Mouse (Mus musculus) liver, embryonic 14.5 days (tissue): ENCODE results near the gene Fgfr1op2. TPM values are rescaled to one million over a fixed set of nuclear protein-coding genes. Genes with fewer than 3 reads are reported as not detected.

Experiments used
- ATAC-seq: fragments of 200-750 bp; cut with Nextera tagmentation; 2 replicates; pipeline ENCODE4 v1.8.0; 2017; ENCODE audit warnings: moderate number of reproducible peaks, mild to moderate bottlenecking, moderate library complexity; ENCODE audit not compliant: insufficient read depth
- DNase-seq, 3 experiments: peaks; one replicate each; pipeline ENCODE4 v3.0.0-alpha.2; 2012 to 2013; ENCODE audit warnings: low read depth in 3 of 3, low spot score in 3 of 3
- H3K27ac ChIP-seq: fragments of 300-500 bp; sonication (generic); 2 replicates; pipeline ENCODE4 v1.5.1; 2014; ENCODE audit warnings: moderate library complexity, mild to moderate bottlenecking, control low read depth, inconsistent platforms
- H3K27me3 ChIP-seq: fragments of 300-500 bp; sonication (generic); 2 replicates; pipeline ENCODE4 v1.6.1; 2014; ENCODE audit warnings: mild to moderate bottlenecking, low read length, moderate library complexity; ENCODE audit not compliant: control insufficient read depth, insufficient read depth
- H3K36me3 ChIP-seq: fragments of 300-500 bp; sonication (generic); replicated peaks from 2 replicates; pipeline ENCODE4 v1.6.1; 2014; ENCODE audit warnings: low read depth; ENCODE audit not compliant: control insufficient read depth, insufficient read depth
- H3K4me1 ChIP-seq, 2 experiments: fragments of 200-500 bp in 1 of 2; fragments of 300-500 bp in 1 of 2; sonication (generic) in 1 of 2; replicated peaks; 2 replicates each; pipeline ENCODE4 v1.6.1; 2012 to 2014; ENCODE audit warnings: antibody characterized with exemption in 1 of 2, inconsistent platforms in 1 of 2, low read length in 1 of 2; ENCODE audit not compliant: control insufficient read depth in 2 of 2, insufficient read depth in 2 of 2
- H3K4me2 ChIP-seq: fragments of 300-500 bp; sonication (generic); 2 replicates; pipeline ENCODE4 v1.6.1; 2014; ENCODE audit warnings: low read depth, mild to moderate bottlenecking, control low read depth, moderate library complexity
- H3K4me3 ChIP-seq, 2 experiments: fragments of 200-500 bp in 1 of 2; fragments of 300-500 bp in 1 of 2; sonication (generic) in 1 of 2; 2 replicates each; pipeline ENCODE4 v1.5.1; 2012 to 2014; ENCODE audit warnings: low read depth in 2 of 2, low read length in 2 of 2, mild to moderate bottlenecking in 2 of 2, control low read depth in 1 of 2, inconsistent platforms in 1 of 2, moderate library complexity in 1 of 2; ENCODE audit not compliant: insufficient read depth in 1 of 2
- H3K9ac ChIP-seq: fragments of 300-500 bp; sonication (generic); replicated peaks from 2 replicates; pipeline ENCODE4 v1.6.1; 2014; ENCODE audit warnings: mild to moderate bottlenecking, control low read depth, moderate library complexity
- H3K9me3 ChIP-seq: fragments of 300-500 bp; sonication (generic); 2 replicates; pipeline ENCODE4 v1.6.1; 2016; ENCODE audit warnings: low read length, mixed read lengths; ENCODE audit not compliant: control insufficient read depth
- CTCF ChIP-seq: IDR thresholded peaks from 2 replicates; pipeline ENCODE4 v1.5.1; 2016; ENCODE audit warnings: antibody characterized with exemption, low read depth, control low read depth
- EP300 ChIP-seq: IDR thresholded peaks from 2 replicates; pipeline ENCODE4 v1.6.1; 2016; ENCODE audit warnings: antibody characterized with exemption, low read depth
- WGBS: fragments of 180-500 bp; shearing (Covaris S2); extraction: QIAGEN DNeasy Blood & Tissue Kit; methylation state at CpG from one replicate; pipeline ENCODE4 v1.1.7; 2014; ENCODE audit not compliant: insufficient replicate concordance; 5-methylcytosine and 5-hydroxymethylcytosine counted together
- polyA plus RNA-seq, 2 experiments: library from polyadenylated mRNA; depleted of rRNA in 1 of 2; stranded (reverse) in 1 of 2; unstranded in 1 of 2; fragments of >200 nt; fragmentation: Nextera tagmentation in 1 of 2; extraction: Ambion mirVana in 1 of 2; gene quantifications; 2 replicates each; pipeline versions ENCODE4 v1.2.1 to v1.2.3; 2012 to 2014

The Fgfr1op2 gene
- polyA plus RNA-seq, 2 experiments: 42.1 to 92.6 TPM

DNA sequence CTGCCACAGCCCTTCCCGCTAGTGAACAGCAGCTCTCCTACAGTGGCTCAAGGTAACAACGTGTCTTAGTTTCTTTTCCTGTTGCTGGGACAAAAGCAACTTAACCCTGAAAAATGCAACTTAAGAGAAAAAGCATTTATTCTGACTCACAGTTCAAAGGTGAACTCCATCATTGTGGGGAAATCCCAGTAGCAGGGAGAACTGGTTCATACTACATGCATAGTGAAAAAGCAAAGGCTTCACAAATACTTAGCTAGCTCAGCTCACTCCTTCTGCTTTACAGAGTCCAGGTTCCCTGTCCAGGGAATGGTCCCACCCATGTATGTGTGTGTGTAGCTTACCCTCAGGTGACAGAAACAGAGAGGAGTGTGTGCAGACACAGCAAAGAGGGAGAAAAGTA, 39.7 kb downstream of the Fgfr1op2 start:
- no peak for ATAC-seq

GRCm38 (mm10) chr6:146628123-146628522, 51.1 kb downstream of the Fgfr1op2 start:
- ATAC-seq: no peak
- H3K36me3 ChIP-seq: peaks cover 21% of the 10 kb centered on the region
- TF ChIP-seq EP300 (no peak), CTCF (no peak)
- no peak overlapping the region for H3K9ac ChIP-seq
- no peak for DNase-seq
- H3K4me3 ChIP-seq: no peak overlapping the region
- WGBS: 91% methylated on average over 3 of the region's 3 CpGs
- H3K9me3 ChIP-seq: no peaks in the 10 kb centered on the region
- no peak overlapping the region; the same call in 1 of the 2 replicates for H3K27ac ChIP-seq
- no peaks in the 10 kb centered on the region for H3K27me3 ChIP-seq
- H3K4me1 ChIP-seq: peaks cover 40 to 42% of the 10 kb centered on the region in 2 experiments
- no peak overlapping the region for H3K4me2 ChIP-seq

More for the DNA sequence above, 39.7 kb downstream of the Fgfr1op2 start:
- TF ChIP-seq CTCF: no peak
- TF ChIP-seq EP300: no peak
- Histone ChIP-seq H3K27ac (peak overlapping the region; percentile 23; the same call in 1 of the 2 replicates), H3K27me3 (no peaks in the 10 kb centered on the region), H3K9ac (no peak overlapping the region), H3K9me3 (no peaks in the 10 kb centered on the region), H3K36me3 (peaks cover 45% of the 10 kb centered on the region), H3K4me3 (no peak overlapping the region), H3K4me1 (peaks cover 30 to 37% of the 10 kb centered on the region in 2 experiments), H3K4me2 (no peak overlapping the region)
- DNase-seq: no peak
- 87% methylated on average over 2 of the region's 2 CpGs for WGBS

- ATAC-seq: peak; percentile 78
- no peaks in the 10 kb centered on the region for H3K9me3 ChIP-seq
- H3K4me3 ChIP-seq: peak overlapping the region; percentile 18 to 19; a peak in 3 of 4 replicates
- no peaks in the 10 kb centered on the region for H3K27me3 ChIP-seq
- peaks cover 44 to 48% of the 10 kb centered on the region in 2 experiments for H3K4me1 ChIP-seq
- H3K36me3 ChIP-seq: peaks cover 5% of the 10 kb centered on the region
- peak overlapping the region; percentile 81 for H3K4me2 ChIP-seq
- WGBS: 17% methylated on average over 9 of the region's 9 CpGs
- H3K27ac ChIP-seq: peak overlapping the region; percentile 87
- DNase-seq: peak; percentile 78 to 80 (median 80)
- TF ChIP-seq CTCF (no peak), EP300 (peak; percentile 88)
- peak overlapping the region; percentile 53 for H3K9ac ChIP-seq
These were observed 53.1 kb downstream of the Fgfr1op2 start for GRCm38 (mm10) chr6:146629781-146630756.

DNA sequence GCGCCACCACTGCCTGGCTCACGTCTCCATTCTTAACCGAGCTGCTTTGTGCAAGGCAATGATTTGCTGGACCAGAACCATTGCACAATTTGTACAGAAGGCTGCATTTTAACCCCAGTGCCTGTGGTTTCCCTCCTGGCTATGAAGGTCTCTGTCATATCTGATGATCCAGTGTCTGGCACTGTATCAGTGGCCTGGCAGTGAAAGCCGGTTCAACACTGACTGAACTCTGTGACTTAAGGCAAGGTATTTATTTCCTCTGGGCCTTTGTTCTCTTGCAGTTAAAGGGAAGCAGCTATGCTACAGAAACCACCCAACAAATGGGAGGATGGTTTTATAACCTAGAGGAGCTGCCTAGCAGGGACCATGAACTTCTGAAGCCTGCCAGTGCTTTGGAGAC, 54.0 kb downstream of the Fgfr1op2 start:
- ATAC-seq (no peak), DNase-seq (no peak)
- peak overlapping the region; percentile 87 for H3K27ac ChIP-seq
- H3K27me3 ChIP-seq: no peaks in the 10 kb centered on the region
- TF ChIP-seq EP300 (no peak), CTCF (no peak)
- peaks cover 44 to 48% of the 10 kb centered on the region in 2 experiments for H3K4me1 ChIP-seq
- no peaks in the 10 kb centered on the region for H3K9me3 ChIP-seq
- peak overlapping the region; percentile 53 for H3K9ac ChIP-seq
- no peak overlapping the region for H3K4me3 ChIP-seq
- WGBS: 32% methylated on average over 4 of the region's 4 CpGs
- H3K36me3 ChIP-seq: peaks cover 3% of the 10 kb centered on the region
- H3K4me2 ChIP-seq: peak overlapping the region; percentile 81

- H3K4me2 ChIP-seq: peak overlapping the region; percentile 81
- TF ChIP-seq EP300: no peak
- no peak for TF ChIP-seq CTCF
- peak overlapping the region; percentile 20 to 77; a peak in 3 of 4 replicates for H3K4me3 ChIP-seq
- no peaks in the 10 kb centered on the region for H3K9me3 ChIP-seq
- no peaks in the 10 kb centered on the region for H3K27me3 ChIP-seq
- DNase-seq: no peak
- peaks cover 3% of the 10 kb centered on the region for H3K36me3 ChIP-seq
- H3K27ac ChIP-seq: peak overlapping the region; percentile 87
- 34% methylated on average over 8 of the region's 8 CpGs for WGBS
- H3K9ac ChIP-seq: peak overlapping the region; percentile 53
- H3K4me1 ChIP-seq: peaks cover 44 to 48% of the 10 kb centered on the region in 2 experiments
- no peak for ATAC-seq
These were observed 54.8 kb downstream of the Fgfr1op2 start for GRCm38 (mm10) chr6:146631847-146632246.
